Mouse (Mus musculus): ENCODE measurements around the gene Dnaaf1. TPM values are rescaled to one million over a fixed set of nuclear protein-coding genes. Genes with fewer than 3 reads are reported as not detected.

Gene Dnaaf1
- polyA plus RNA-seq, 1 experiment from 2014 or later = 0.74 TPM

DNA sequence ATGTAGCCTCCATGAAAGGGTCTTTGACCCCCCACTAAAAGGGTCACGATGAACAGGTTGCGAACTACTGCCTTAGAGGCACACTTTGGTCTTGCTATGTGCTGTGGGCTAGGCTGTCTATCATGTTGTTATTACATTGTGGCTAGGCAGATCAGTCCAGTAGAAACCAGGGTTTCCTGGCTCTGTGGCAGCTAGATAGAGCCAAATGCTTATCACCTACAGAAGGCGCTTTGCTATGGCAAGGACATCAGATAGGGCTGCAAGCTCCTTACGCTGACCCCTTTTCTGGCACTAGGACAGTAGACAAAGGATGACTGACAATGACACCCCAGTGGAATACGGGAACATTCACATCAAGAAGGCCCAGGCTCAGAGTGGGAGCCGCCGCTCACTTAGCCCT, 52.2 kb downstream of the Dnaaf1 start:
- Histone ChIP-seq H3K27ac (replicated peaks) (no peak overlapping the region), H3K9me3 (no peaks in the 10 kb centered on the region), H3K9ac (no peak overlapping the region), H3K4me1 (replicated peaks) (no peaks in the 10 kb centered on the region), H3K4me2 (no peak overlapping the region), H3K36me3 (no peaks in the 10 kb centered on the region), H3K27me3 (no peaks in the 10 kb centered on the region), H3K4me3 (no peak overlapping the region)
- WGBS = 78% methylated on average over 7 of the region's 7 CpGs
- ATAC-seq (ENCODE audit: low FRiP score, low read depth) = no peak

DNA sequence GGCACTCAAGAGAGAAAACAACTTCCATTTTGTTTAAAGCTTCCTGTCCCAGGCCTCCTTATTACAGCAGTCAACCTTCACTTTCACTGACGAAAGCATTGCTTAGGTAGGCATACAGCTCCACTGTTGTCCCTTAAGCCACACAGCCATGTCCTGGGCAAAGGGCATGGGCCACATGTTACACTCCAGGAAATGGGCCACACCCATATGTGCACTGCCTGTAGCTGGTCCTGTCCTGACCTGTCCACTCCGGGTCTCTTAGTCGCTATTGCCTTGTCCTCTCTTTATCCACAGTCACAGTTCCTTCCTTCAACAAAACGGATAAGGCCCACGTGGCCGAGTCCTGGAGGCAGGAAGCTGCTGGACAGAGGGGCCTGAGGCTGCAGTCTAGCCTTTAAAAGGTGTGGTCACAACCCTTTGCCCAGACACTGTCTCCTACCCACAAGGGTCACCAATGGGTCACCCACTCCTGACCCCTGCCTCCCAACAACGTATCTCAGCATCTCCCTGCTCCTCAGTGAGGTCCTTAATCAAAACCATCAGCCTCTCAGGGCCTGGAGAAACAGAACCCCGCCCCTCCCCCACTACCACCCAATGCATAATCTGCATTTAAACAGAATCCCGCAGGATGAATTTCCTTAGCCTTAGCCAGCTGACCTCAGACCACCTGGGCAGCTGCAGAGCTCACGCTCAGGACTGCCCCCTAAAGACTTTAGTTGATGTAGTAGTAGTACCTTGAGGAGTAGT, 52.8 kb downstream of the Dnaaf1 start:
- Histone ChIP-seq H3K9me3 (no peaks in the 10 kb centered on the region), H3K27ac (replicated peaks) (no peak overlapping the region), H3K4me2 (no peak overlapping the region), H3K27me3 (no peaks in the 10 kb centered on the region), H3K4me1 (replicated peaks) (no peaks in the 10 kb centered on the region), H3K4me3 (no peak overlapping the region), H3K36me3 (no peaks in the 10 kb centered on the region), H3K9ac (no peak overlapping the region)
- 41% methylated on average over 10 of the region's 10 CpGs for WGBS
- no peak for ATAC-seq (ENCODE audit: low FRiP score, low read depth)

DNA sequence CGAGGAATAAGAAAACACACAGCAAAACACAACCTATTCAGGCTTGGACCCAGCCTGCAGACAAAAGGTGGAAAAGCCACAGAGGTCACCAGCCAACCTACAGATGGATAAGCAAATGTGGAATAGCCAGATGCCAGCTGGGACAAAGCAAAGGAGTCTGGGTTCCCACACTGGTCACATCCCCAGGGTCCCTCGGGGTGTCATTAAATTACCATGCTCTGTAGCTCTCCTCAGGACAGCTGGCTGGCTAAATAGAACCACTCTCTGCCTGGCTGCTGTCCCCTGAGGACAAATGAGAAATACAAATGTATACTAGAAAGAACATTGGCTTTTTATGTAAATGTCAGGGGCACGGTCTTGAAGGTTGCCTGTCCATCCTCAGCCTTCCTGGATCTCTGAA, 55.8 kb downstream of the Dnaaf1 start:
- peaks cover 7% of the 10 kb centered on the region; the same call in 1 of the 2 replicates for H3K27me3 ChIP-seq
- H3K4me3 ChIP-seq = no peak overlapping the region
- no peak overlapping the region for H3K9ac ChIP-seq
- H3K4me2 ChIP-seq = no peak overlapping the region
- ATAC-seq (ENCODE audit: low FRiP score, low read depth) = no peak
- WGBS = 21% methylated on average over 3 of the region's 3 CpGs
- peaks cover 10% of the 10 kb centered on the region; the same call in 1 of the 2 replicates for H3K4me1 ChIP-seq (replicated peaks)
- H3K36me3 ChIP-seq = no peaks in the 10 kb centered on the region
- no peak overlapping the region for H3K27ac ChIP-seq (replicated peaks)
- no peaks in the 10 kb centered on the region for H3K9me3 ChIP-seq

DNA sequence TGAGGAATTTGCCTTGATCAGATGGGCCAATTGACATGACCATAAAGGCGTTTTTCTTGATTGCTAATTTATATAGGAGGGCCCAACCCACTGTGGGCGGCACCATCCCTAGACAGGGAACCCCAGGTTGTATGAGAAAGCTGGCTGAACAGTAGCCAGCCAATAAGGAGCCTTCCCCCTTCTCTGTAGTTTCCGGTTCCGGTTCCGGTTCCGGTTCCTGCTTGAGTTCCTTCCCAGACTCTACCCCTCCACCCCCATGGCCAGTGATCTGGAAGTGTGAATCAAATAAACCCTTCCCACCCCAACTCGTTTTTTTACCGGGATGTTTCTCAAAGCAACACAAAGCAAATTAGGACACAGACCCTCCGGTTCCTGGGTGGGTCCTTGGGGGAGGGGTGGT, 57.2 kb downstream of the Dnaaf1 start:
- Histone ChIP-seq H3K36me3 (no peaks in the 10 kb centered on the region), H3K4me3 (no peak overlapping the region), H3K4me1 (replicated peaks) (peaks cover 11% of the 10 kb centered on the region; the same call in 1 of the 2 replicates), H3K9ac (no peak overlapping the region), H3K27me3 (peaks cover 7% of the 10 kb centered on the region; the same call in 1 of the 2 replicates), H3K27ac (replicated peaks) (no peak overlapping the region), H3K9me3 (no peaks in the 10 kb centered on the region), H3K4me2 (no peak overlapping the region)
- no peak for ATAC-seq (ENCODE audit: low FRiP score, low read depth)
- 88% methylated on average over 9 of the region's 9 CpGs for WGBS

DNA sequence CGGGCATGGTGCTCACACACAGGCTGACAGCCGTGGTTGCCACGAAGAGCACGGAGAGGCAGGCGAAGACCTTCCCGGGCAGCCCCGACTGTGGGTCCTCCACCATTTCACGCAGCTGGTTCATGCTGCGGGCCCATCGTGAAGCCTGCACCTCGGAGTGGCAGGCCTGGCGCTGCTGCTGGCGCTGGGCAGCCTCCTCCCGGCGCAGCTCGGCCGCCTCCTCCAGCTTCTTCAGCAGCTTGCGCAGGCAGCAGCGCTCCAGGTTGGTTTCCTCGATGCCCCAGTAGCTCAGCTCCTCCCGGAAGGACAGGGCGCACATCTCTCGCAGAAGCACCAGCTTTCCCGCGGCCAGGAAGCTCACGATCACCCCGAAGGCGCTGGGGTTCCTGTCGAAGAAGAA, 57.9 kb downstream of the Dnaaf1 start:
- H3K36me3 ChIP-seq = no peaks in the 10 kb centered on the region
- ATAC-seq (ENCODE audit: low FRiP score, low read depth) = no peak
- WGBS = 50% methylated on average over 29 of the region's 29 CpGs
- no peak overlapping the region for H3K4me2 ChIP-seq
- H3K4me1 ChIP-seq (replicated peaks) = peaks cover 11% of the 10 kb centered on the region; the same call in 1 of the 2 replicates
- no peak overlapping the region for H3K4me3 ChIP-seq
- H3K27ac ChIP-seq (replicated peaks) = no peak overlapping the region
- peaks cover 7% of the 10 kb centered on the region; the same call in 1 of the 2 replicates for H3K27me3 ChIP-seq
- no peaks in the 10 kb centered on the region for H3K9me3 ChIP-seq
- no peak overlapping the region for H3K9ac ChIP-seq

DNA sequence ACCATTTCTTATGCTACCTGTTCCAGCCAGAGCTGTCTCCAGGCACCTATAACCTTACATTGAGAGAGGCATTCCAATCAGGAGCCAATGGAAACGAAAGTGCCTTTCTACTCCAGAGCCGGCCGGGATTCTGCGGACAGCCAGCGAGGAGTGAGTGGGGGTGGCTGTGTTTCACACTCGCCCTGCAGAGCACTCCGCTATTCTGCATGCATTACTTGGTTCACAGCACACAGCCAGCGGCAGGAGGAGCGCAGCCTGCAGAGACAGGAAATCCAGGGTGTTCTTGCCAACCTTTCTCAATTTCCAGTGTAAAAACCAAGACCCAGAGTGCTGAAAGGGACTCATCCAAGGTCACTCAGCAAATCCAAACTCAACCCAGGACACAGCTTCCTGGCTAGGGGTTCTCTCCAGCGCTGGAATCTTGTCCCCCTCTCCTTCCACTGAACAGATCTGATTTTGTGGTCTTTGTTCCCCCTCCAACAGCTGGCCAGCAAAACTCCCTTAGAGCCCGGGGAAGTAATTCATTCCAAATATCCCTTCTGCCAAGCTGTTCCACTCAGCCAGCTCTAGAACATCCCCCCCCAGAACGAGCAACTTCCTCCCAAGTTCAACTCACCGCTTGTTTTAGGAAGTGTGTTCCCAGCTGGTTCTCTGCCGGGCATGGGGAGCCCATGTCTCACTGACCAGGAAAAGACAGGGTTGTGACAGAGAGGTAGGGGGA, 59.7 kb downstream of the Dnaaf1 start:
- H3K4me2 ChIP-seq = no peak overlapping the region
- no peak overlapping the region for H3K27ac ChIP-seq (replicated peaks)

DNA sequence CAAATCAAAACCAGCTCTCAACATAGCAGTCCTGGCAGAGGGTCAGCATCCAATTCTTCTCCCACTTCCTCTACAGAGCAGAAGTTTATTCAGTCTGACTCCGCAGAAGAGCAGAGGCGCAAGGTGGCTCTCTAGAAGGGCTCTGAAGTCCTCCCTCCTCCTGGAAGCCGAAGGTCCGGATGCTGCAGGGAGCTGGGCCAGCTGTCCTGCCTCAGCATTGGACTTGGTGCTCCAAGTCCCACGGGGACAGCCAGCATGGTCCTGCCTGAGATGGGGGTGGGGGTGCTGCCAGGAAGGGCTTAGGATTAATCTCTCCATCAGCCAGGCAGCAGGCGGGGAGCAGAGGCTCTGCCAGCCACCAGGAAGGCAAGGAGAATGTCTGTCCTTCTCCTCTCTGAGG, 60.3 kb downstream of the Dnaaf1 start, which contains the start of gene Kcng4:
Gene Kcng4, minus strand, starts transcription at position 303 of the 400 bp plus-strand sequence.
- Histone ChIP-seq H3K9ac (no peak within 1 kb of the TSS), H3K27ac (replicated peaks) (no peak within 1 kb of the TSS), H3K27me3 (peaks cover 7% of the 10 kb centered on the region; the same call in 1 of the 2 replicates), H3K9me3 (no peaks in the 10 kb centered on the region), H3K36me3 (no peaks in the 10 kb centered on the region), H3K4me1 (replicated peaks) (peaks cover 11% of the 10 kb centered on the region; the same call in 1 of the 2 replicates), H3K4me3 (no peak within 1 kb of the TSS), H3K4me2 (no peak within 1 kb of the TSS)
- no peak for ATAC-seq (ENCODE audit: low FRiP score, low read depth)
- 40% methylated on average over 6 of the region's 6 CpGs for WGBS

More for the DNA sequence above, 59.7 kb downstream of the Dnaaf1 start:
- Histone ChIP-seq H3K27me3 (peaks cover 7% of the 10 kb centered on the region; the same call in 1 of the 2 replicates), H3K4me3 (no peak overlapping the region), H3K4me1 (replicated peaks) (peaks cover 11% of the 10 kb centered on the region; the same call in 1 of the 2 replicates), H3K9me3 (no peaks in the 10 kb centered on the region), H3K36me3 (no peaks in the 10 kb centered on the region), H3K9ac (no peak overlapping the region)
- WGBS = 15% methylated on average over 14 of the region's 14 CpGs
- ATAC-seq (ENCODE audit: low FRiP score, low read depth) = no peak

DNA sequence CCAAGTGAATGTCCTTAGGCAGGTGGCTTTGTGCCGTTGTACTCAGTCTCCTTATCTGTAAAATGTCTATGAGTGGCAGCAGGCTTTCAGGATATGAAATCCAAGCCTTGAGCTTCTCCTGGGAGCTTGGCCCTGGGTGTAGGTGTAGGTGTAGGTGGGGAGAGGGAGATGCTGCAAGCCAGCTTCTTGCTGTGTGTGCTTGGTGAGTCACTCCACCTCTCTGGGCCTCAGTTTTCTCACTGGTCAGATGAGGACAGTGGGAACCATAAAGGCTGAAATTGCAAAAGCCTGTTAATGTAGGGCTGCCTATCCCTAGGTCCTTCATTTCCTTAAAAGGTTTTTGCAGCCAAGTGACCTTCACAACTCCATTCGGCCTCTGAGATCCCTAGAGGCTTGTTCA, 60.9 kb downstream of the Dnaaf1 start:
- Histone ChIP-seq H3K4me2 (no peak overlapping the region), H3K4me1 (replicated peaks) (peaks cover 11% of the 10 kb centered on the region; the same call in 1 of the 2 replicates), H3K27ac (replicated peaks) (no peak overlapping the region), H3K4me3 (no peak overlapping the region), H3K36me3 (no peaks in the 10 kb centered on the region), H3K27me3 (peaks cover 7% of the 10 kb centered on the region; the same call in 1 of the 2 replicates), H3K9me3 (no peaks in the 10 kb centered on the region), H3K9ac (no peak overlapping the region)
- WGBS = 69% methylated on average over 2 of the region's 2 CpGs
- ATAC-seq (ENCODE audit: low FRiP score, low read depth) = no peak

DNA sequence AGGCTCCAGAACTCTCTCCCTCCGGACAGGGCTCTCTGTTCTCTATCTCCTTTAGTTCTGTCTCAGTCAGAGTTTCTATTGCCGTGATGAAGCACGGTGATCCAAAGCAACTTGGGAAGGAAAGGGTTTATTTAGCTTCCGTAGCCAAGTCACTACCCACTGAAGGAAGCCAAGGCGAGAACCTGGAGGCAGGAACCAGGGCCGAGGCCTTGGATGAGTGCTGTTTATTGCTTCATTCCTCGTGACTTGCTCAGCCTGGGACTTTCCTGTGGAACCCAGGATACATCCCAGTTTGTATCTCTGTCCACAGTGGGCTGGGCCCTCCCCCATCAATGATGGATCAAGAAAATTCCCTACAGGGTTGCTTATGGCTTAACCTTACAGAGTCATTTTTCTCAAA, 61.7 kb downstream of the Dnaaf1 start:
- Histone ChIP-seq H3K9me3 (no peaks in the 10 kb centered on the region), H3K4me2 (no peak overlapping the region), H3K9ac (no peak overlapping the region), H3K36me3 (no peaks in the 10 kb centered on the region), H3K27me3 (peaks cover 7% of the 10 kb centered on the region; the same call in 1 of the 2 replicates), H3K4me3 (no peak overlapping the region), H3K4me1 (replicated peaks) (peaks cover 11% of the 10 kb centered on the region; the same call in 1 of the 2 replicates), H3K27ac (replicated peaks) (no peak overlapping the region)
- WGBS = 64% methylated on average over 7 of the region's 7 CpGs
- ATAC-seq (ENCODE audit: low FRiP score, low read depth) = no peak

DNA sequence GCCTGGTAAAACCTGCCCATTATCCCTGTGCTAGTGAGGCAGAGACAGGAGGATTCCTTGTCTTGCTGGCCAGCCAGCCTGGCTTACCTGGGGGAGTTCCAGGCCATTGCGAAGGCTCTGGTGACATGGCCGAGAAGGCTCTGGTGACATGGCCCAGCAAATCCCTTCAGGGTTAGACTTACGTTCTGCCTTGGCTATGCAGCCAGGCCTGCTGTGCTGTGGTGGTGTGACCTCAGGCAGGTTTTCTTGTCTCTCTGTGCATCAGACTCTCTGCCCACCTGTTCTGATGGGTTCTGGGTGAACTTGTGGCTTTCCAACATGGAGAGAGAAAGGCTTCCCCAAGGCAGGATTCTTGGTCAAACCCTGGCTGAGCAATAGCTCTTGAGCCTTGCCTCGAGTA, 62.3 kb downstream of the Dnaaf1 start:
- ATAC-seq (ENCODE audit: low FRiP score, low read depth) = no peak
- H3K9me3 ChIP-seq = no peaks in the 10 kb centered on the region
- peaks cover 7% of the 10 kb centered on the region; the same call in 1 of the 2 replicates for H3K27me3 ChIP-seq
- H3K9ac ChIP-seq = no peak overlapping the region
- H3K27ac ChIP-seq (replicated peaks) = no peak overlapping the region
- no peak overlapping the region for H3K4me3 ChIP-seq
- H3K4me1 ChIP-seq (replicated peaks) = peaks cover 11% of the 10 kb centered on the region; the same call in 1 of the 2 replicates
- no peaks in the 10 kb centered on the region for H3K36me3 ChIP-seq
- 94% methylated on average over 4 of the region's 4 CpGs for WGBS
- no peak overlapping the region for H3K4me2 ChIP-seq

DNA sequence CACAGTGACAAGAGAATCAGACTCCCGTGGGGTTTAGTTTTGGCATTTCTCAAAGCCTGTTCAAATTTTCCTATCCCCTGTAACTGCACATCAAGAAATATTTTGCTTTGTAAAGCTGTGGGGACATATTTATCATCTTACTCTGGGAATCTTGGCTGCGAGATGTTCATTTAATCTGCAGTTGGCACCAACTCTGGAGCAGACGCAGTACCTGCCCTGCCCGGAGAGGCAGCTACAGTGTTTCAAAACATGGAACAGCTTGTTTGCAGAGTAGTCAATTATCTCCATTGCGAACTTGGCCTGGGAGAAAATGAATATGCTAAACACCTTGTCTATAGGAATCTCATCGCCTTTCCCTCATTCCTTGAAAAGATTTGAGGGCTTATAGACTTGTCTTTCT, 63.2 kb downstream of the Dnaaf1 start:
- Histone ChIP-seq H3K4me2 (no peak overlapping the region), H3K27ac (replicated peaks) (no peak overlapping the region), H3K27me3 (peaks cover 6% of the 10 kb centered on the region; the same call in 1 of the 2 replicates), H3K9ac (no peak overlapping the region), H3K4me1 (replicated peaks) (peaks cover 11% of the 10 kb centered on the region; the same call in 1 of the 2 replicates), H3K4me3 (no peak overlapping the region), H3K36me3 (no peaks in the 10 kb centered on the region), H3K9me3 (no peaks in the 10 kb centered on the region)
- WGBS = 74% methylated on average over 6 of the region's 6 CpGs
- ATAC-seq (ENCODE audit: low FRiP score, low read depth) = no peak

DNA sequence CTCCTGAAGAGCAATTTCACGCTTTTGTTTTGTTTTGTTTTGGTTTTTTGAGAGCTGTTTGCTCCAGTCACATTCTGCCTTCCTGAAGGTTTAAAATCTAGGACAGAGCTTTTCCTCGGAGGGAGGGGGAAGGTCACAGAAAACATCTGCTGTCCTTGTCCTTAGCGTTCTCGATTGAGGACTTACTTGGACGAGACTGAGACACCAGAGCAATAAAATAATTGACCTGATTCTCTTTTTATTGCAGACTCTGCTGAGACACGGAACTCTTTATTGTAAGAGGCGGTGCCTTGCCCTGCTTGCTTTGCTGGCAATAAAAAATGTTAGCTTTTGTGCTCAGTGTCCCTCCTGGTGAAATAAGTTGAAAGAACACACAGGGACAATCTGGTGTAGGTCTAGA, 64.8 kb downstream of the Dnaaf1 start:
- no peak for ATAC-seq (ENCODE audit: low FRiP score, low read depth)
- H3K4me1 ChIP-seq (replicated peaks) = peaks cover 15% of the 10 kb centered on the region
- no peaks in the 10 kb centered on the region for H3K9me3 ChIP-seq
- H3K27ac ChIP-seq (replicated peaks) = no peak overlapping the region
- H3K4me3 ChIP-seq = no peak overlapping the region
- no peak overlapping the region for H3K9ac ChIP-seq
- 62% methylated on average over 7 of the region's 7 CpGs for WGBS
- H3K36me3 ChIP-seq = no peaks in the 10 kb centered on the region
- no peaks in the 10 kb centered on the region for H3K27me3 ChIP-seq
- no peak overlapping the region for H3K4me2 ChIP-seq

Data from hindbrain, embryonic 15.5 days (tissue).